Mouse (Mus musculus): ENCODE data around the gene Atp2c2.

Gene Atp2c2

GRCm38 (mm10) chr8:119702965-119703364 is 3.2 kb downstream of the Atp2c2 start:
- DNase-seq (ENCODE audit: low spot score), result no peak

- no peak for DNase-seq (ENCODE audit: low spot score)
Observed at GRCm38 (mm10) chr8:119707146-119707545, 7.3 kb downstream of the Atp2c2 start.

GRCm38 (mm10) chr8:119708471-119708870 is 8.7 kb downstream of the Atp2c2 start:
- no peak for DNase-seq (ENCODE audit: low spot score)

DNA sequence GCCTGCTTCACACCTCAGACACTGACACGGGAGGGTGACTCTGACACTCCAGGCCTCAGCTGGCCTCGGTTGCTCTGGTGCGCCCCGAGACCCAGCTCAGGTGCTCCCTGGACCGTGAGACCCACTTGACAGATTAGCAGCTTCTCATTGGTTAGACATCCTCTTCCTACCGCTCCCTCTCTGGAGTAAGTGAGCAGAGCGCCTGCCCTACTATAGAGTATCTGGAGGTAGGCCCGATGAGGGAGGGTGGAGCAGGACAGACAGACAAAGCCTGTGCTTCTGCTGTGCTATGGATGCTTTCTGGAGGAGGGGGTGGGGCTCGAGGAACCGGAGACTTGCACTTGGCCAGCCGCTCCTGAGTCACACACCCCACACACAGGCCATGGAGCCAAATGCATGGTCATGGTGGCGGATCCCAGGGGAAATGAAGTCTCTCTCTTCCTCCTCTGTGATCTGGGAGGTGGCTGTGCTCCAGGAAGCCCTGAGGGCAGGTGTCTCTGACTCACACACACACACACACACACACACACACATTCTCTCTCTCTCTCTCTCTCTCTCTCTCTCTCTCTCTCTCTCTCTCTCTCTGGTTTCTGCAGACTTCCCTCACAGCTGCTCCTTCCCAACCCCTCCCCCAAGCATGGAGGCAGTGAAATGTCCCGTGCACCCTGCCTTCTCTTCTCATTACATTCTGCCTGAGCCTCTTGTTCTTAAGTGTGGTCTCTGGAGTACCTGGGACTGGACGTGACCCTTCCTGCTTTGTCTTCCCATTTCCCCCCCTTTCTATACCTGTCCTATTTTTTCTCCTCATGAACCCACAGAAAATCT is 9.3 kb downstream of the Atp2c2 start:
- no peak for DNase-seq (ENCODE audit: low spot score)

DNA sequence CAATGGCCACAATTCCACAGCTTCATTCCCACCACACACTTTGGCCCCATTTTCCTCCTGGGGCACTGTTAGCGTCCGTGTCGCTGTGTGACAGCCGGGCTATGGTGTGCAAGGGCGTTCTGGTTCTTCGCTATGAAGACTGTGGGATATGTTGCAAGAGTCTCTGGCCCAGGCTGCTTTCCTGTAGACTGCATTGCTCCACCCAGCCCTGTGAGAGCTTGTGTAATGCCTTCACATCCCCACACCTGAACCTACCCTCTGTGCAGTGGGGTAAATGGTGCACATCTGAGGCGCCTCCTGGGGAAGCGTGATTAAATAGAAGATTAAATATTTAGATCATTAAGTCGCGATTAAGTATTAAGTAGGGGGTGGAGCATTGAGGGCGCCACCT is 9.9 kb downstream of the Atp2c2 start:
- DNase-seq (ENCODE audit: low spot score), result no peak

- no peak for DNase-seq (ENCODE audit: low spot score)
Observed at GRCm38 (mm10) chr8:119712226-119712625, 12.4 kb downstream of the Atp2c2 start.

GRCm38 (mm10) chr8:119713421-119713820 is 13.6 kb downstream of the Atp2c2 start:
- no peak for DNase-seq (ENCODE audit: low spot score)

GRCm38 (mm10) chr8:119715221-119715620 is 15.4 kb downstream of the Atp2c2 start:
- peak; percentile 48 for DNase-seq (ENCODE audit: low spot score)

DNA sequence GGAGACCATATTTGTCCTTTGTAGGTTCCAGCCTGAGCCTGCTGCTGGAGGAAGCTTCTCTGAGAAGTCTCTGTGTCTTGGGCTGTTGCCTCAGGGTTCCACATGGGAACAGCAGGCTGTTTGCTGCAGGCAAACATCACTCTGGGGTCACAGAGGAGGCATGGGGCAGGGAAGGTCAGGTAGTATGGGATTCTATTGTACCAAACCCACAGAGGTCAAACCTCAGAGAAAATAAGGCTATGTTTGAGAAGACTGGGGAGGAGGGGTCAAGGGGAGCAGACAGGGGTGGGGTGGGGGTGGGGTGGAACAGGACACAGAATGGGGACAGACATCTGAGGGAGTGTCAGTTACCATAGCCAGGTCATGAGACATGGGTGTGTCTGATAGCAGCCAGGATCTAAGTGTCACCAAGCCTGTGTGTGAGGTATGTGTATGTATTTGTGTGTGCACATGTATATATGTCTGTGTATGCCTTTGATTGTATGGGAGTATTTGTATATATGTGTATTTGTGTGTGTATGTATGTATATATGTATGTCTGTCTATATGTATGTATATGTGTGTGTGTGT is 17.0 kb downstream of the Atp2c2 start:
- no peak for DNase-seq (ENCODE audit: low spot score)

- no peak for DNase-seq (ENCODE audit: low spot score)
Observed at GRCm38 (mm10) chr8:119717765-119718164, 18.0 kb downstream of the Atp2c2 start.

GRCm38 (mm10) chr8:119719011-119719501 is 19.2 kb downstream of the Atp2c2 start:
- no peak for DNase-seq (ENCODE audit: low spot score)

- no peak for DNase-seq (ENCODE audit: low spot score)
Observed at GRCm38 (mm10) chr8:119722348-119722747, 22.5 kb downstream of the Atp2c2 start.

DNA sequence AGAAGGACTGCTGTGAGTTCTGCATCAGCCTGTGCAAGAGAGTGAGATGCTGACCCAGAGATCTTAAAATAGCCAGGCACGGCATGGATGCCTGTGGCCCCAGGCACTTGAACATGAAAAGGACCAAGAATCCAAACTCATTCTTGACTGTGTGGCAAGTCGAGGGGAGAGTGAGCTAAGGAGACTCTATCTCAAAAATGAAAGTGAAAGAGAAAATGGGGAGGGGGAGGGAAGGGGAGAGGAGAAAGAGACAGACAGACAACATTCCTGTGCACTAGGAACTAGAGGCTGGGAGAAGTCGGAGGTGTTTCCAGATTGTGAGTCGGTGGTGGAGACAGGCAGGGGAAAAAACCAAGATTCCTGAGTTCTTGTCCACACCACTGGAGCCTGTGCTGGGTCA is 23.9 kb downstream of the Atp2c2 start:
- DNase-seq (ENCODE audit: low spot score), result no peak

GRCm38 (mm10) chr8:119724596-119724995 is 24.8 kb downstream of the Atp2c2 start:
- DNase-seq (ENCODE audit: low spot score), result no peak

DNA sequence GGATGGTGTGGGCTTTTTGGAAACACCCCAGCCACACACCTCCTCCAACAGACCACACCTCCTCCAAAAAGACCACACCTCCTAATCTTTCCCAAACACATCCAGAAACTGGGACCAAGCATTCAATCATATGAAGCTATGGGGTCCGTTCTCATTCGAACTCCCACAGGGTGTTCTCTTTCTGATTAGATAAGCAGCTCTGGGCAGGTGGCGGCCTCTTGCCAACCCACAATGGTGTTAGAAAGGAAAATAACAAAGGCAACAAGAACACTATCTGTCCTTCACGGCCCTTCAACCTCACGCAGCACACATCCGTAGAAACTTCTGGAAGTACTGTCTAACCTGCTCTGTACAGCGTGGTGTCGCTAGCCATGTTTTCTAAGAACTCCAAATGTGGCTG is 27.3 kb downstream of the Atp2c2 start:
- no peak for DNase-seq (ENCODE audit: low spot score)

- no peak for DNase-seq (ENCODE audit: low spot score)
Observed at GRCm38 (mm10) chr8:119728351-119728895, 28.6 kb downstream of the Atp2c2 start.

- no peak for DNase-seq (ENCODE audit: low spot score)
Observed at GRCm38 (mm10) chr8:119732072-119732471, 32.3 kb downstream of the Atp2c2 start.

GRCm38 (mm10) chr8:119736348-119736917 is 36.6 kb downstream of the Atp2c2 start:
- DNase-seq (ENCODE audit: low spot score), result no peak

GRCm38 (mm10) chr8:119737093-119737900 is 37.5 kb downstream of the Atp2c2 start:
- no peak for DNase-seq (ENCODE audit: low spot score)

DNA sequence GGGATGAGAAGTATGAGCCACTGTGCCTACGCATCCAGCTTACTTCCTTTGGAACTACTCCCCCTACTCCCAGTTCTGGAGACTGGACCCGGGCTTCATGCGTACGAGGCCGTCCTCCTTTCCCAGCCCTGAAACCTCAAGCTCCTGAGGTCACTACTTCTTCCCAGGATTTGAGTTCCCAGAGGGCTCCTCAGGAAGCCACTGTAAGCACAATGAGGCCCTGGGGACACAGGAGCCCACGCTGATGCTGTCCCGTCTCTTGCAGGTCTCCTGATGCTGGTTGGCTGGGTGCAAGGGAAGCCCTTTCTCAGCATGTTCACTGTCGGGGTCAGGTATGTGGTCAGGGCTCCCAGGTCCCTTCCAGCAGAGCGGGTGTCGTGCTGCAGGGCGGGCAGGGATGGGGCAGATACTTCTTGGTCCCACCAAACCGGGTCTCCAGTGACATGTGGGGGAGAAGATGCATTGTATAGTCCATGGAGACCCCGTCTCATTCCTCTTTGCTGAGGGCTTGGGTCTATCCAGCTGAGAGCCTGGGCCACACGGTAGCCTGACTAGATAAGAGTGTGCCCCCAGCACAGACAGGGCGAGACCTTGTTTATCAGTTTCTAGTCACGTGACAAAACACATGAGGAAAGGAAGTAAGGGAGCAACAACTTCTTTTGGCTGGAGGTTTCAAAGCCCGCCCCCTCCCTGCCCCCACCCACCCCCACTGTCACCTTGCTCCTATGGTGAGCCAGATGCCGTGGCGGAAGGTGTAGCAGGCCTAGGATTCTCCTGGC is 38.5 kb downstream of the Atp2c2 start:
- DNase-seq (ENCODE audit: low spot score), result no peak

- no peak for DNase-seq (ENCODE audit: low spot score)
Observed at GRCm38 (mm10) chr8:119740634-119741033, 40.8 kb downstream of the Atp2c2 start.
